Mouse (Mus musculus) CH12.LX (cell line): ENCODE results near the gene Gm13694.

Experiments used
- BHLHE40 ChIP-seq: IDR thresholded peaks from 2 replicates; pipeline ENCODE4 v1.6.1; 2011; ENCODE audit warnings: mild to moderate bottlenecking, low read depth, low read length, improper control_type of control experiment
- JUN ChIP-seq: IDR thresholded peaks from 2 replicates; pipeline ENCODE4 v1.6.1; 2011; ENCODE audit warnings: low read depth, mild to moderate bottlenecking, low read length, improper control_type of control experiment, moderate library complexity; ENCODE audit not compliant: insufficient read depth
- POLR2A ChIP-seq: IDR thresholded peaks from 2 replicates; pipeline ENCODE4 v1.6.1; 2011; ENCODE audit warnings: low read depth, mild to moderate bottlenecking, improper control_type of control experiment, low read length
- ZC3H11A ChIP-seq: IDR thresholded peaks from 2 replicates; pipeline ENCODE4 v1.6.1; 2012; ENCODE audit warnings: low read depth, mild to moderate bottlenecking, inconsistent platforms, low read length, improper control_type of control experiment
- ZKSCAN1 ChIP-seq: IDR thresholded peaks from 2 replicates; pipeline ENCODE4 v1.6.1; 2012; ENCODE audit warnings: low read depth, inconsistent platforms, low read length, improper control_type of control experiment, borderline replicate concordance

- TF ChIP-seq ZKSCAN1 (no peak), BHLHE40 (no peak), JUN (no peak), ZC3H11A (no peak), POLR2A (no peak)
These were observed 41.0 kb downstream of the Gm13694 start for GRCm38 (mm10) chr2:84019519-84020305.
